Comparison of ENCODE assay signal across 8 mouse cellular contexts in genomic region chr7:132931560-132932351, GRCm38 (mm10). TPM values are rescaled to one million over a fixed set of nuclear protein-coding genes. Genes with fewer than 3 reads are reported as not detected.
A peak's percentile ranks its signal among the peaks of the same experiment; 100 is the strongest.
DNase-seq lines count a peak whose midpoint lies in the region; ATAC-seq and TF ChIP-seq lines count a peak whose summit lies in the region.

No protein-coding gene starts in this region.

- peak overlapping the region; percentile 38 for H3K27ac ChIP-seq in cortical plate, adult 2 months (ENCODE audit: insufficient read depth, low read length)
- peak overlapping the region; percentile 97 for H3K27ac ChIP-seq in limb, embryonic 13.5 days
- peak overlapping the region; percentile 99 for H3K27ac ChIP-seq in midbrain, embryonic 13.5 days
- H3K27ac ChIP-seq in small intestine, adult 2 months (ENCODE audit: insufficient read depth, low read depth, low read length), result peak overlapping the region; percentile 89

- TF ChIP-seq POLR2A in cortical plate, adult 2 months (IDR thresholded peaks at IDR 0.05; ENCODE audit: extremely low read depth, insufficient read depth, low read length), result no peak
- no peak for TF ChIP-seq POLR2A in small intestine, adult 2 months (IDR thresholded peaks at IDR 0.05; ENCODE audit: low read depth, low read length)

- peaks cover 2% of the 10 kb centered on the region for H3K4me1 ChIP-seq in cortical plate, adult 2 months (ENCODE audit: control insufficient read depth, insufficient read depth, low read length)
- H3K4me1 ChIP-seq in limb, embryonic 13.5 days, result peaks cover 16% of the 10 kb centered on the region
- peaks cover 19% of the 10 kb centered on the region for H3K4me1 ChIP-seq in midbrain, embryonic 13.5 days (replicated peaks)
- peaks cover 2% of the 10 kb centered on the region; the same call in 1 of the 2 replicates for H3K4me1 ChIP-seq in small intestine, adult 2 months (ENCODE audit: control insufficient read depth, insufficient read depth, insufficient read length, low read length)

- TF ChIP-seq CTCF in cortical plate, adult 2 months (IDR thresholded peaks at IDR 0.05; ENCODE audit: extremely low read depth, insufficient read depth, low read length), result no peak
- TF ChIP-seq CTCF in small intestine, adult 2 months (IDR thresholded peaks at IDR 0.05; ENCODE audit: extremely low read depth, insufficient read length, insufficient replicate concordance, low read depth, low read length), result no peak

- H3K4me3 ChIP-seq in cortical plate, adult 2 months (ENCODE audit: insufficient read depth, low read length), result peak overlapping the region; percentile 68
- H3K4me3 ChIP-seq in limb, embryonic 13.5 days, result peak overlapping the region; percentile 95
- peak overlapping the region; percentile 94 for H3K4me3 ChIP-seq in midbrain, embryonic 13.5 days (replicated peaks)
- H3K4me3 ChIP-seq in small intestine, adult 2 months (ENCODE audit: low read depth, low read length), result peak overlapping the region; percentile 91

- H3K9ac ChIP-seq in limb, embryonic 13.5 days, result peak overlapping the region; percentile 99
- H3K9ac ChIP-seq in midbrain, embryonic 13.5 days (replicated peaks), result peak overlapping the region; percentile 97

- no peaks in the 10 kb centered on the region for H3K27me3 ChIP-seq in limb, embryonic 13.5 days
- no peaks in the 10 kb centered on the region for H3K27me3 ChIP-seq in midbrain, embryonic 13.5 days
- H3K27me3 ChIP-seq in small intestine, adult 2 months (ENCODE audit: control insufficient read depth, insufficient read depth, low read length), result no peaks in the 10 kb centered on the region

- no peaks in the 10 kb centered on the region for H3K9me3 ChIP-seq in limb, embryonic 13.5 days
- no peaks in the 10 kb centered on the region for H3K9me3 ChIP-seq in midbrain, embryonic 13.5 days

- ATAC-seq in limb, embryonic 13.5 days (ENCODE audit: low FRiP score, low read depth), result no peak
- ATAC-seq in midbrain, embryonic 13.5 days, result no peak

- H3K36me3 ChIP-seq in limb, embryonic 13.5 days, result no peaks in the 10 kb centered on the region
- H3K36me3 ChIP-seq in midbrain, embryonic 13.5 days, result no peaks in the 10 kb centered on the region
- no peaks in the 10 kb centered on the region for H3K36me3 ChIP-seq in small intestine, adult 2 months (ENCODE audit: control insufficient read depth, insufficient read depth, low read length)

- peak; percentile 15 to 36 for DNase-seq in left cerebral cortex, adult 18-20 months (ENCODE audit: low spot score in 2 of 2)
- no peak for DNase-seq in left cerebral cortex, adult 11 months (ENCODE audit: low spot score)
- peak; percentile 44 for DNase-seq in gastrocnemius, postnatal 25 days
- peak; percentile 76 for DNase-seq in induced T-regulatory cell, adult 2 months (ENCODE audit: low read depth)

- under 1% methylated on average over 52 of the region's 55 CpGs for WGBS in limb, embryonic 13.5 days
- WGBS in midbrain, embryonic 13.5 days, result under 1% methylated on average over 55 of the region's 55 CpGs
- WGBS in small intestine, adult 2 months, result under 1% methylated on average over 55 of the region's 55 CpGs

- peak overlapping the region; percentile 79 for H3K4me2 ChIP-seq in limb, embryonic 13.5 days (replicated peaks)
- H3K4me2 ChIP-seq in midbrain, embryonic 13.5 days (replicated peaks), result peak overlapping the region; percentile 74

RNA-seq across cellular contexts. Expression of gene Zranb1, which starts 0.8 kb away (rescaled TPM):
- total RNA-seq in left cerebral cortex, adult 18-20 months (2021), result 10 to 100 TPM; 43.5 to 45.2 TPM
- polyA plus RNA-seq in cortical plate, adult 2 months (2012; rRNA removed), result 27.1 and 29.4 TPM in 2 replicates
- total RNA-seq in gastrocnemius, postnatal 25 days (2021), result 10 to 100 TPM; 36.9 to 40.6 TPM
- polyA plus RNA-seq in limb, embryonic 13.5 days (2015; fragmentation: Nextera tagmentation; extraction: Ambion mirVana), result 14.9 and 15.7 TPM in 2 replicates
- polyA plus RNA-seq in midbrain, embryonic 13.5 days (2015; fragmentation: Nextera tagmentation; extraction: Ambion mirVana), result 18.6 and 20.5 TPM in 2 replicates
- 1.4 and 2.6 TPM in 2 replicates for polyA plus RNA-seq in small intestine, adult 2 months (2012; rRNA removed)

Comparison
In these comparisons a context has a peak if more than half of its experiments do, and no peak if none do; other contexts are left out.
1. H3K27ac ChIP-seq: peak in every context shown above with its lines; median percentile 99 in midbrain, embryonic 13.5 days; 97 in limb, embryonic 13.5 days; 89 in small intestine, adult 2 months; 38 in cortical plate, adult 2 months.